Mouse (Mus musculus) liver, postnatal 0 days (tissue): ENCODE measurements around the gene Dnaaf1.

Source experiments
- CTCF ChIP-seq: sonication (generic); IDR thresholded peaks from 2 replicates; pipeline ENCODE4 v1.5.1; 2016; ENCODE audit warnings: antibody characterized with exemption, low read depth
- EP300 ChIP-seq: IDR thresholded peaks from 2 replicates; pipeline ENCODE4 v1.6.1; 2016; ENCODE audit warnings: antibody characterized with exemption, low read depth, mild to moderate bottlenecking

DNA sequence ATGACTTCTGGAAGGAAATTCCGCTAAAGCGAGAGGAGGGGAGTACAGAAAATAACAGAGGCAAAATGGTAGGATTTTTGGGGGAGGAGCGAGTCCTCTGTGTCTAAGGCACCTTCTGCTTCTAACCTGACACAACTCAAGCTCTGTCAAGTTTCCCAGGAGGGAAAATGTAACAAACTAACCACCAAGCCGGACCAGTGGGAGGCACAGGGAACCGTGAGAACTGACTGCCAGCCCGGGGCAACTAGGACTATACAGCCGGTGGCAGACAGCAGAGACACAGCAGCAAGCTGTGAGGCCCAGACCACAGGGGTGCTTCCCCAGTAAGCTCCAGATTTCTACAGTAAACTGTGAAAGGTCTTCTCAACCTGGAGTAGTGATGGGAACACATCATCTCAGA is 6.1 kb upstream of the Dnaaf1 start:
- no peak for TF ChIP-seq EP300
- TF ChIP-seq CTCF, result no peak
